Mouse (Mus musculus) intestine, postnatal 0 days (tissue): ENCODE measurements around the gene Osmr. TPM values are rescaled to one million over a fixed set of nuclear protein-coding genes. Genes with fewer than 3 reads are reported as not detected.

Experiments
- ATAC-seq: fragments of 200-750 bp; cut with Nextera tagmentation; 2 replicates; pipeline ENCODE4 v1.8.0; 2017; ENCODE audit warnings: mild to moderate bottlenecking, moderate TSS enrichment, moderate library complexity
- H3K27ac ChIP-seq: fragments of 300-500 bp; sonication (generic); 2 replicates; pipeline ENCODE4 v1.5.1; 2014; ENCODE audit warnings: mild to moderate bottlenecking, low read depth, low read length, moderate library complexity
- H3K27me3 ChIP-seq: fragments of 300-500 bp; sonication (generic); replicated peaks from 2 replicates; pipeline ENCODE4 v1.6.1; 2014; ENCODE audit warnings: low read length, mixed read lengths; ENCODE audit not compliant: control insufficient read depth, insufficient read depth
- H3K36me3 ChIP-seq: fragments of 300-500 bp; sonication (generic); 2 replicates; pipeline ENCODE4 v1.6.1; 2014; ENCODE audit warnings: mild to moderate bottlenecking, moderate library complexity; ENCODE audit not compliant: control insufficient read depth, insufficient read depth
- H3K4me1 ChIP-seq: fragments of 300-500 bp; sonication (generic); replicated peaks from 2 replicates; pipeline ENCODE4 v1.6.1; 2014; ENCODE audit warnings: antibody characterized with exemption, low read length, mixed read lengths; ENCODE audit not compliant: control insufficient read depth, insufficient read depth
- H3K4me2 ChIP-seq: fragments of 300-500 bp; sonication (generic); replicated peaks from 2 replicates; pipeline ENCODE4 v1.6.1; 2014; ENCODE audit warnings: low read depth, mild to moderate bottlenecking, moderate library complexity
- H3K4me3 ChIP-seq: fragments of 300-500 bp; sonication (generic); 2 replicates; pipeline ENCODE4 v1.5.1; 2014; ENCODE audit warnings: low read depth, low read length
- H3K9ac ChIP-seq: fragments of 300-500 bp; sonication (generic); 2 replicates; pipeline ENCODE4 v1.6.1; 2014; ENCODE audit warnings: mild to moderate bottlenecking, low read depth, low read length
- H3K9me3 ChIP-seq: fragments of 300-500 bp; sonication (generic); 2 replicates; pipeline ENCODE4 v1.6.1; 2016; ENCODE audit warnings: mixed run types; ENCODE audit not compliant: control insufficient read depth
- CTCF ChIP-seq: sonication (generic); IDR thresholded peaks from 2 replicates; pipeline ENCODE4 v1.5.1; 2016; ENCODE audit warnings: low read depth, mild to moderate bottlenecking, control low read depth, antibody characterized with exemption, moderate library complexity
- WGBS: fragments of 180-500 bp; shearing (Covaris S2); extraction: QIAGEN DNeasy Blood & Tissue Kit; methylation state at CpG from one replicate; pipeline ENCODE4 v1.1.7; 2014; 5-methylcytosine and 5-hydroxymethylcytosine counted together
- polyA plus RNA-seq: library from polyadenylated mRNA; unstranded; fragments of >200 nt; fragmentation: Nextera tagmentation; extraction: Ambion mirVana; gene quantifications from 2 replicates; pipeline ENCODE4 v1.2.1, GENCODE M21; 2015

Osmr gene
- polyA plus RNA-seq, 1 experiment from 2014 or later, result 2.8 TPM

GRCm38 (mm10) chr15:6883816-6884215 is 9.0 kb upstream of the Osmr start:
- no peak overlapping the region for H3K4me2 ChIP-seq
- no peaks in the 10 kb centered on the region for H3K27me3 ChIP-seq
- no peaks in the 10 kb centered on the region for H3K4me1 ChIP-seq
- no peak for ATAC-seq
- H3K36me3 ChIP-seq, result no peaks in the 10 kb centered on the region
- no peak overlapping the region for H3K27ac ChIP-seq
- peak; percentile 74 for TF ChIP-seq CTCF
- H3K9me3 ChIP-seq, result no peaks in the 10 kb centered on the region
- H3K4me3 ChIP-seq, result no peak overlapping the region
- no peak overlapping the region for H3K9ac ChIP-seq
- WGBS, result 59% methylated on average over 5 of the region's 5 CpGs

GRCm38 (mm10) chr15:6883091-6883490 is 8.3 kb upstream of the Osmr start:
- 61% methylated on average over 4 of the region's 4 CpGs for WGBS
- Histone ChIP-seq H3K27ac (no peak overlapping the region), H3K4me1 (no peaks in the 10 kb centered on the region), H3K9me3 (no peaks in the 10 kb centered on the region), H3K9ac (no peak overlapping the region), H3K4me2 (no peak overlapping the region), H3K27me3 (no peaks in the 10 kb centered on the region), H3K4me3 (no peak overlapping the region), H3K36me3 (no peaks in the 10 kb centered on the region)
- no peak for TF ChIP-seq CTCF
- no peak for ATAC-seq

GRCm38 (mm10) chr15:6882180-6882579 is 7.4 kb upstream of the Osmr start:
- no peaks in the 10 kb centered on the region for H3K4me1 ChIP-seq
- H3K9me3 ChIP-seq, result no peaks in the 10 kb centered on the region
- TF ChIP-seq CTCF, result peak; percentile 71
- no peaks in the 10 kb centered on the region for H3K36me3 ChIP-seq
- H3K9ac ChIP-seq, result no peak overlapping the region
- no peak for ATAC-seq
- WGBS, result 33% methylated on average over 7 of the region's 7 CpGs
- no peak overlapping the region for H3K4me3 ChIP-seq
- H3K4me2 ChIP-seq, result no peak overlapping the region
- no peaks in the 10 kb centered on the region for H3K27me3 ChIP-seq
- no peak overlapping the region for H3K27ac ChIP-seq

GRCm38 (mm10) chr15:6881211-6881610 is 6.4 kb upstream of the Osmr start:
- no peaks in the 10 kb centered on the region for H3K4me1 ChIP-seq
- ATAC-seq, result no peak
- TF ChIP-seq CTCF, result no peak
- no peak overlapping the region for H3K4me3 ChIP-seq
- 83% methylated on average over 9 of the region's 9 CpGs for WGBS
- no peaks in the 10 kb centered on the region for H3K27me3 ChIP-seq
- H3K4me2 ChIP-seq, result no peak overlapping the region
- H3K9me3 ChIP-seq, result no peaks in the 10 kb centered on the region
- H3K9ac ChIP-seq, result no peak overlapping the region
- H3K36me3 ChIP-seq, result no peaks in the 10 kb centered on the region
- H3K27ac ChIP-seq, result no peak overlapping the region

- peak overlapping the region; percentile 90 for H3K4me2 ChIP-seq
- TF ChIP-seq CTCF, result no peak
- 2% methylated on average over 52 of the region's 52 CpGs for WGBS
- H3K36me3 ChIP-seq, result no peaks in the 10 kb centered on the region
- H3K9ac ChIP-seq, result peak overlapping the region; percentile 45
- no peaks in the 10 kb centered on the region for H3K9me3 ChIP-seq
- ATAC-seq, result peak; percentile 33; the same call in 1 of the 2 replicates
- peak overlapping the region; percentile 41; the same call in 1 of the 2 replicates for H3K27ac ChIP-seq
- H3K4me3 ChIP-seq, result peak overlapping the region; percentile 54
- H3K4me1 ChIP-seq, result peaks cover 3% of the 10 kb centered on the region; the same call in 1 of the 2 replicates
- peaks cover 4% of the 10 kb centered on the region; the same call in 1 of the 2 replicates for H3K27me3 ChIP-seq
Observed at GRCm38 (mm10) chr15:6873807-6874600, 765 bp downstream of the Osmr start.

- H3K36me3 ChIP-seq, result no peaks in the 10 kb centered on the region
- WGBS, result 41% methylated on average over 17 of the region's 17 CpGs
- TF ChIP-seq CTCF, result no peak
- peak overlapping the region; percentile 90 for H3K4me2 ChIP-seq
- H3K4me3 ChIP-seq, result peak overlapping the region; percentile 54
- no peak overlapping the region for H3K27ac ChIP-seq
- peaks cover 3% of the 10 kb centered on the region; the same call in 1 of the 2 replicates for H3K4me1 ChIP-seq
- ATAC-seq, result no peak
- H3K9ac ChIP-seq, result peak overlapping the region; percentile 45
- no peaks in the 10 kb centered on the region for H3K9me3 ChIP-seq
- H3K27me3 ChIP-seq, result peaks cover 4% of the 10 kb centered on the region; the same call in 1 of the 2 replicates
Observed at GRCm38 (mm10) chr15:6873154-6873806, 1.5 kb downstream of the Osmr start.
